Mouse (Mus musculus) MEL (cell line): ENCODE measurements around the gene Ttll8. TPM values are rescaled to one million over a fixed set of nuclear protein-coding genes. Genes with fewer than 3 reads are reported as not detected.

ENCODE experiments used
- DNase-seq: peaks from one replicate; pipeline ENCODE4 v3.0.0; 2011; ENCODE audit warnings: low read depth, low spot score
- H3K27ac ChIP-seq: 2 replicates; pipeline ENCODE4 v1.5.1; 2012; ENCODE audit warnings: low read depth, mild to moderate bottlenecking, control low read depth, low read length, moderate library complexity; ENCODE audit not compliant: control insufficient read depth
- H3K27me3 ChIP-seq, 2 experiments: fragments of 150-350 bp in 1 of 2; sonication (generic) in 1 of 2; 2 replicates each; pipeline ENCODE4 v1.6.1; 2012; ENCODE audit warnings: low read length in 2 of 2, mild to moderate bottlenecking in 2 of 2, improper control_type of control experiment in 1 of 2, moderate library complexity in 1 of 2; ENCODE audit not compliant: insufficient read depth in 2 of 2, control insufficient read depth in 1 of 2
- H3K36me3 ChIP-seq, 2 experiments: 2 replicates each; pipeline ENCODE4 v1.6.1; 2012 to 2014; ENCODE audit warnings: low read length in 2 of 2, improper control_type of control experiment in 1 of 2, inconsistent platforms in 1 of 2, mild to moderate bottlenecking in 1 of 2; ENCODE audit not compliant: insufficient read depth in 2 of 2, control insufficient read depth in 1 of 2
- H3K4me1 ChIP-seq, 2 experiments: fragments of 150-350 bp in 1 of 2; sonication (generic) in 1 of 2; 2 replicates each; pipeline ENCODE4 v1.6.1; 2012; ENCODE audit warnings: low read length in 2 of 2, improper control_type of control experiment in 1 of 2, mild to moderate bottlenecking in 1 of 2; ENCODE audit not compliant: insufficient read depth in 2 of 2, control insufficient read depth in 1 of 2
- H3K4me3 ChIP-seq, 2 experiments: fragments of 150-350 bp in 1 of 2; sonication (generic) in 1 of 2; 2 replicates each; pipeline ENCODE4 v1.5.1; 2012; ENCODE audit warnings: low read depth in 2 of 2, low read length in 2 of 2, mild to moderate bottlenecking in 2 of 2, moderate library complexity in 2 of 2, control low read depth in 1 of 2, improper control_type of control experiment in 1 of 2; ENCODE audit not compliant: control insufficient read depth in 1 of 2, insufficient read depth in 1 of 2
- H3K79me2 ChIP-seq: 2 replicates; pipeline ENCODE4 v1.6.1; 2012; ENCODE audit warnings: mild to moderate bottlenecking, low read length, moderate library complexity; ENCODE audit not compliant: control insufficient read depth, poor library complexity, insufficient read depth
- H3K9ac ChIP-seq: 2 replicates; pipeline ENCODE4 v1.6.1; 2012; ENCODE audit warnings: low read depth, mild to moderate bottlenecking, control low read depth, low read length, moderate library complexity; ENCODE audit not compliant: control insufficient read depth, poor library complexity, severe bottlenecking
- H3K9me3 ChIP-seq: fragments of 150-350 bp; sonication (generic); replicated peaks from 2 replicates; pipeline ENCODE4 v1.6.1; 2012; ENCODE audit warnings: mild to moderate bottlenecking, low read length, improper control_type of control experiment, moderate library complexity; ENCODE audit not compliant: insufficient read depth
- CTCF ChIP-seq, 3 experiments: IDR thresholded peaks in 2 of 3; conservative IDR thresholded peaks in 1 of 3; 2 replicates each; pipeline ENCODE4 v1.5.1; 2011 to 2012; ENCODE audit warnings: low read length in 3 of 3, low read depth in 2 of 3, mild to moderate bottlenecking in 2 of 3, improper control_type of control experiment in 1 of 3, inconsistent platforms in 1 of 3, mixed read lengths in 1 of 3, moderate library complexity in 1 of 3; ENCODE audit not compliant: control insufficient read depth in 1 of 3, insufficient read depth in 1 of 3, poor library complexity in 1 of 3, severe bottlenecking in 1 of 3
- E2F4 ChIP-seq: IDR thresholded peaks from 2 replicates; pipeline ENCODE4 v1.6.1; 2011; ENCODE audit warnings: low read depth, low read length, improper control_type of control experiment, borderline replicate concordance
- ELF1 ChIP-seq: IDR thresholded peaks from 2 replicates; pipeline ENCODE4 v1.6.1; 2014; ENCODE audit warnings: low read depth, mild to moderate bottlenecking, inconsistent platforms, low read length, improper control_type of control experiment, moderate library complexity
- ETS1 ChIP-seq: IDR thresholded peaks from 2 replicates; pipeline ENCODE4 v1.6.1; 2012; ENCODE audit warnings: low read depth, mild to moderate bottlenecking, inconsistent platforms, low read length, improper control_type of control experiment, moderate library complexity
- KAT2A ChIP-seq: conservative IDR thresholded peaks from 2 replicates; pipeline ENCODE4 v1.6.1; 2012; ENCODE audit warnings: low read depth, low read length, improper control_type of control experiment, inconsistent platforms
- MAX ChIP-seq: IDR thresholded peaks from 2 replicates; pipeline ENCODE4 v1.6.1; 2011; ENCODE audit warnings: low read length, improper control_type of control experiment
- POLR2A ChIP-seq, 2 experiments: IDR thresholded peaks; 2 replicates each; pipeline ENCODE4 v1.6.1; 2011 to 2012; ENCODE audit warnings: low read length in 2 of 2, mild to moderate bottlenecking in 2 of 2, control low read depth in 1 of 2, improper control_type of control experiment in 1 of 2, low read depth in 1 of 2, moderate library complexity in 1 of 2; ENCODE audit not compliant: control insufficient read depth in 1 of 2, insufficient read depth in 1 of 2, poor library complexity in 1 of 2
- RAD21 ChIP-seq: IDR thresholded peaks from 2 replicates; pipeline ENCODE4 v1.6.1; 2011; ENCODE audit warnings: mild to moderate bottlenecking, low read depth, low read length, improper control_type of control experiment
- RCOR1 ChIP-seq: IDR thresholded peaks from 2 replicates; pipeline ENCODE4 v1.6.1; 2012; ENCODE audit warnings: low read depth, mild to moderate bottlenecking, inconsistent platforms, low read length, improper control_type of control experiment
- SMC3 ChIP-seq: IDR thresholded peaks from 2 replicates; pipeline ENCODE4 v1.6.1; 2011; ENCODE audit warnings: low read depth, low read length, improper control_type of control experiment
- USF1 ChIP-seq: IDR thresholded peaks from 2 replicates; pipeline ENCODE4 v1.6.1; 2014; ENCODE audit warnings: low read depth, mild to moderate bottlenecking, inconsistent platforms, low read length, improper control_type of control experiment, moderate library complexity
- USF2 ChIP-seq, 2 experiments: IDR thresholded peaks; 2 replicates each; pipeline ENCODE4 v1.6.1; 2011 to 2012; ENCODE audit warnings: improper control_type of control experiment in 2 of 2, low read length in 2 of 2, borderline replicate concordance in 1 of 2, inconsistent platforms in 1 of 2, low read depth in 1 of 2, mild to moderate bottlenecking in 1 of 2; ENCODE audit not compliant: insufficient read depth in 1 of 2
- ZC3H11A ChIP-seq: IDR thresholded peaks from 2 replicates; pipeline ENCODE4 v1.6.1; 2012; ENCODE audit warnings: low read depth, mild to moderate bottlenecking, inconsistent platforms, low read length, improper control_type of control experiment
- ZMIZ1 ChIP-seq: IDR thresholded peaks from 2 replicates; pipeline ENCODE4 v1.6.1; 2012; ENCODE audit warnings: low read depth, mild to moderate bottlenecking, inconsistent platforms, low read length, improper control_type of control experiment, moderate library complexity
- polyA plus RNA-seq, 2 experiments: library from polyadenylated mRNA; stranded (reverse) in 1 of 2; unstranded in 1 of 2; fragments of >175 nt in 1 of 2; fragments of >200 nt in 1 of 2; gene quantifications; 2 replicates each; pipeline versions ENCODE4 v1.2.1 to v1.2.4; 2012; ENCODE audit warnings: low replicate concordance in 2 of 2, low read depth in 1 of 2; ENCODE audit not compliant: insufficient read length in 2 of 2, insufficient read depth in 1 of 2, missing spikeins in 1 of 2
- total RNA-seq: library from RNA; depleted of rRNA; stranded (reverse); fragments of 300-350 nt; gene quantifications from 2 replicates; pipeline ENCODE4 v1.2.3, GENCODE M21; 2012

Ttll8 gene
- total and polyA plus RNA-seq, 3 experiments, result not detected

DNA sequence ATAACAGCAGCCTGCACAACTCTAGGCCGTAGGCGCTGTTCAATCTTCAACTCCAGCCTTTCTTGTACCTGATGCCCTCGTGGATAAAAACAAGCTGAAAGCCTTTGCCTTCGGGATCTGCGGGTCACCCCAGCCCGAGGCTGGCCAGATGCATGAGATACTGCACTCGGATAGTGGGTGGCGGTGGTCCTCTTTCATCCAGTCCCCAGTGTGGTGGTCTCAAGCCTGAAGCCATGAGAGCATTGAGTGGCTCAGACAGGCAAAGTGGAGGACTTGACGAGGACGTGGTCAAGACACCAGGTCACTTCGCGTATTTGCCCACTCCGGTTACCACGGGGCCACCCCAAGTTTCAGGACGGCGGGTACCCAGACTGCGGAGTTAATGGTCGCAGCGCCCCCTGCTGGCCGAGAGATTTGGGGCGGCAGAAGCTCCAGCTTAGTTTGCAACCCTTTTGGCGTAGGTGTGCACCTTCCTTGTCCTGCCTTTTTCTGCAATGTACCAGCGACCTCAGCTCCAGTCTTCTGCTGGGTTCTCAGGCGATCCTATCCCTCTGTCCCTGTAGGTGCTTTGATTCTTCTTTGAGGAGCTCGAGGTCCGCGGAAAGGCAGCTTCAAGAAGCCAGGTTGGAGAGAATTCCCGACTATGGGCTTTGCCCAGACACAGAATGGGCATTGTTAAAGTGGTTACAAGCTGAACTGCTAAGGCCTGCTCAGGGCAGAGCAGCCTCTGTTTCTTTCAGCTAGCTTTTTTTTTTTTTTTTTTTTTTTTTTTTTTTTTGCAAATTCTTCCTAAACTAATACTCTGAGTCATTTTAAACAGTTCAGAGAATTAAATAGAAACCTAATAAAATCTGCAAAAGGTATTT lies 77.8 kb downstream of the Ttll8 start:
- Histone ChIP-seq H3K4me3 (no peak overlapping the region), H3K36me3 (no peaks in the 10 kb centered on the region), H3K27me3 (peaks cover 0 to 8% of the 10 kb centered on the region in 2 experiments; a peak in 3 of 4 replicates), H3K4me1 (no peaks in the 10 kb centered on the region; a peak in 1 of 4 replicates), H3K9ac (no peak overlapping the region), H3K9me3 (no peaks in the 10 kb centered on the region), H3K79me2 (no peaks in the 10 kb centered on the region), H3K27ac (no peak overlapping the region)
- TF ChIP-seq ZC3H11A (peak; percentile 67), CTCF (IDR thresholded peaks at IDR 0.05 in 2 of 3, conservative IDR thresholded peaks at IDR 0.05 in 1 of 3; ENCODE audit: control insufficient read depth in 1 of 3, insufficient read depth in 1 of 3, low read depth in 2 of 3, low read length in 3 of 3, poor library complexity in 1 of 3, severe bottlenecking in 1 of 3) (peak; percentile 76 to 99 (median 88)), MAX (no peak), KAT2A (no peak), SMC3 (peak; percentile 84), RAD21 (peak; percentile 76)
- peak; percentile 78 for DNase-seq

DNA sequence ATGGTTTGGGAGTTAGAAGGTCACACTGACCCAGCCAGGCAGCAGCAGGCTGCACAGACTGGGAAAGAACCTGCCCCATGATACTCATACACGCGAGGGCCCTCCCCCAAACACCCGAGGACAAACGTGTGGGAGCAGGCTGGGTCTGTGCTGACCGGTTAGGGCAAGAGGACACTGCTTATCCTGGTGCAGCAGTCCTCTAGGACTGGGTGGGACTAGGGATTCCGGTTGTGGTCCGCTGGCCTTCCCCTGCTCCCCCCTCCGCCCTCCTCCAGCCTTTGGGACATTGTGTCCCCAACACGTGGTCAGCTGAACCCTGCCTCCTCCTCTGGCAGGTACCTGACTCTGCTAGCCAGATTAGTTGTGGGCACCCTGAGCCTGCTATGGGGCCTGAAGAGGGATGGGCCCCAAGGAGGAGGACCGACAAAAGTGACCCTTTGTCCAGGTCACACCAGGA lies 78.6 kb downstream of the Ttll8 start:
- H3K4me3 ChIP-seq, result no peak overlapping the region
- no peak overlapping the region for H3K27ac ChIP-seq
- no peak for TF ChIP-seq POLR2A (IDR thresholded peaks at IDR 0.05; ENCODE audit: control insufficient read depth in 1 of 2, insufficient read depth in 1 of 2, low read depth in 1 of 2, low read length in 2 of 2, poor library complexity in 1 of 2)
- TF ChIP-seq ETS1, result no peak
- no peak for TF ChIP-seq ZMIZ1
- no peak for TF ChIP-seq MAX
- no peak for TF ChIP-seq ELF1
- TF ChIP-seq USF1, result no peak
- TF ChIP-seq RCOR1, result no peak
- TF ChIP-seq E2F4, result no peak
- no peak for TF ChIP-seq USF2 (IDR thresholded peaks at IDR 0.05; ENCODE audit: borderline replicate concordance in 1 of 2, insufficient read depth in 1 of 2, low read depth in 1 of 2, low read length in 2 of 2)
- TF ChIP-seq, all 39 proteins: peak for 0
- Histone ChIP-seq H3K79me2 (no peaks in the 10 kb centered on the region), H3K9me3 (no peaks in the 10 kb centered on the region), H3K27me3 (peaks cover 0 to 2% of the 10 kb centered on the region in 2 experiments; a peak in 3 of 4 replicates), H3K9ac (no peak overlapping the region), H3K4me1 (no peaks in the 10 kb centered on the region; a peak in 1 of 4 replicates), H3K36me3 (no peaks in the 10 kb centered on the region)
- DNase-seq, result no peak
